Mouse (Mus musculus): ENCODE measurements at regions not wholly inside any gene's neighbourhood (a gene's known extent, or its start where the extent isn't known, plus 50 kb on each side); places are given as distances from the start of the nearest gene placed in this dataset.

DNA sequence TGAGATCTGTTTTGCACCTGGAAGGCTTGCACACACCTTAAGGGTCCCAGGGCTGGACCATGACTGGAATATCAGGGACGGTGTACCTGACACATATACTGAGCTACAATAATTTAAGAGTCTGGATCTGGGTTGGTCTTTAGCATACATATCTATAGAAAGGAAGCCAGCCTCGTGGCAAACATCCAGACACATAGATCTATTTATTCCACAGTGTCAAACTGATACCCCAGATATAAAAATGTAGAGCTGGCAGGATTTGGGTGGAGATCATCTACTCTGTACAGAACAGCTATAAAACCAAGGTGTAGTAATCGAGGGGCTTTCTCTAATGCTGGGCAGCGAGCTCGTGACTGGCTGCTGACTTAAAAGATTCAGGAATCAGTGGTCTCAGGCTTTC is 81.1 kb upstream of the Slc38a2 start:
- no peak for TF ChIP-seq MAFK (IDR thresholded peaks at IDR 0.05; ENCODE audit: insufficient read depth, low read depth, low read length)
- TF ChIP-seq CHD2 (IDR thresholded peaks at IDR 0.05; ENCODE audit: low read depth, low read length), result no peak
- TF ChIP-seq HCFC1 (IDR thresholded peaks at IDR 0.05; ENCODE audit: borderline replicate concordance, insufficient read depth, low read length), result no peak
